Mouse (Mus musculus): ENCODE results near the gene Rhoq.

DNA sequence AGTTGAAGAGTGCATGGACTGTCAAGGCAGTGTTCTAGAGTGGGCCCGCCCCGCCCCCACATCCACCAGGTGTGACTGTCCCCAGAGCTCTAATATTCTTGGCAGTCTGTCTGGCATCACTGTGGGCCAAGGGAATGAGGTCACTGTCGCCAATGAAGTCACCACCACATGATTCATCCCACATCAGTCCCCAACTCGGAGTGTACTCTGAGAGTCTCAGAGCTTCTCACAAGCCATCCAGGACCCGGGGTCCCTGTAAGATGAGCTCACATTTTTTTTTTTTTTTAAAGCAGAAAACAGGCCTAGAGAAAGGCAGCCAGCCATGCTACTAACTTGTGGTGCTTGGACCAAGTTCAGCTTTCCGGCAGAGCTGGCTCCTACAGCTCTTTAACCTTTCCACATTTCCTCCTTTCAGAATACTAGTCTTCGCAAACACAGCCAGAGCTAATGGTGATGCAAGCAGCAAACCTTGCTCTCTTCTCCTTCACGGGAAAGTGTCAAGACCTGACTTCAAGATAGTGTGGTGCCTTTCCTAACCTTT lies 1.5 kb upstream of the Rhoq start:
- TF ChIP-seq EP300 (IDR thresholded peaks at IDR 0.05) (no peak), CTCF (IDR thresholded peaks at IDR 0.05) (no peak)

All from lung, postnatal 0 days (tissue).